Mouse (Mus musculus): ENCODE measurements around the gene Gm28635. TPM values are rescaled to one million over a fixed set of nuclear protein-coding genes. Genes with fewer than 3 reads are reported as not detected.

Gene Gm28635
- total and polyA plus RNA-seq, 2 experiments from 2014 or later: not detected

DNA sequence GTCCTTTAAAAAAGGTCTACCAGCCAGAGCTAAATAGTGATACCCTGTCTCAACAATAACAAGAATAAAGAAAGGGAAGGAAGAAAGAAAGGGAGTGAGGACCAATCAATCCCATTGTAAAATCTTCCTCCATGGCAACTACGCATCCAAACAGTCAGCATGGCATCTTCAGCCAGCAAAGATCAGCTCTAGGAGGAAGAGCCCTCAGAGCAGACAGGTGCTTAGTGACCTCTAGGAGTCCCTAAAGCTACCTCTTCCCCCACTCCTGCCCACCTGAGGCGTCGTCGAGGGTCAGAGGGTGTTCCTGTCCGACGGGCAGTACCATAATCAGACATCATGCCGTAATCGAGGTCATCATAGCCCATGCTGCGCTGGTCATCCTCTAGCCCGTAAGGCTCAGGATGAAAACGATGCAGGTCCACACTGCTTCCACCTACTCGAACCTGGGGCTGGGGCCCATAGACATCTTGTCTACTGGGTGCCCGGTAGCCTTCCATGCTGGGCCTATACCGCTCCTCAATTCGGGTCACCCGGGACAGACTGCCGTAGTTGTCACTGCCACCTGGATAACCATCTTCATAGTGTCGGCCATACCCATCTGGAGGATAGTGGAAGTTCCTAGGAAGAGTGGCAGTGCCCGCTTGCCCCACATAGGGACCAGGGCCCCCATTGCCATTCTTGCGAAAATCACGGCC, 58.0 kb downstream of the Gm28635 start:
- Histone ChIP-seq H3K9ac (replicated peaks; ENCODE audit: low read length) (no peak overlapping the region), H3K27ac (no peak overlapping the region), H3K4me1 (ENCODE audit: insufficient read depth, low read length) (no peaks in the 10 kb centered on the region), H3K27me3 (ENCODE audit: insufficient read depth, low read length) (no peaks in the 10 kb centered on the region), H3K4me3 (ENCODE audit: low read length) (no peak overlapping the region), H3K4me2 (ENCODE audit: low read depth, low read length) (no peak overlapping the region), H3K36me3 (ENCODE audit: insufficient read depth, low read length) (peaks cover 39% of the 10 kb centered on the region), H3K9me3 (ENCODE audit: low read length) (no peaks in the 10 kb centered on the region)
- no peak for TF ChIP-seq CTCF (IDR thresholded peaks at IDR 0.05; ENCODE audit: low read depth)
- DNase-seq (ENCODE audit: low spot score): no peak
- 97% methylated on average over 21 of the region's 21 CpGs for WGBS
- ATAC-seq: 0 out of 2 replicates have a peak, but pooled peaks have one; percentile 13

DNA sequence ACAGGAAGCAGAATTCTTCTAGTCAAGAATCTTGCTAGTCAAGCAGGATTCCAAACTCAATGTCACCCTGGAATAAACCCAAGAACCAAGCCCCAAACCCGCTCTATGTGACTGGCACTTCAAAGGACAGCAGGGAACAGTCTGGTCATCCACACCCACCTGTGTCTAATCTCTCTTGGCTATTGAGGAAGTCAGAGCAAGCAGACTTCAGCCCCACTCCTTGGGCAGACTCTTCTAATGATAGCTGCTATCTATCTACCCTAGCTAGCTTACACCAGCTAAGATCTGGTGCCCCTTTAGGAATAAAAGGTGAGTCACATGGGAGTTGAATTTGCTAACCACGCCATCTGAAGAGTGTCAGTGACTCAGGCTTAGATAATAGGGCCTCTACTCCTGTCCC, 58.9 kb downstream of the Gm28635 start:
- no peak overlapping the region for H3K4me2 ChIP-seq (ENCODE audit: low read depth, low read length)
- H3K9ac ChIP-seq (replicated peaks; ENCODE audit: low read length): no peak overlapping the region
- no peaks in the 10 kb centered on the region for H3K9me3 ChIP-seq (ENCODE audit: low read length)
- TF ChIP-seq CTCF (IDR thresholded peaks at IDR 0.05; ENCODE audit: low read depth): no peak
- H3K36me3 ChIP-seq (ENCODE audit: insufficient read depth, low read length): peaks cover 44% of the 10 kb centered on the region
- no peaks in the 10 kb centered on the region for H3K27me3 ChIP-seq (ENCODE audit: insufficient read depth, low read length)
- no peaks in the 10 kb centered on the region for H3K4me1 ChIP-seq (ENCODE audit: insufficient read depth, low read length)
- 73% methylated on average over 2 of the region's 2 CpGs for WGBS
- DNase-seq (ENCODE audit: low spot score) (no peak), ATAC-seq (no peak)
- no peak overlapping the region for H3K4me3 ChIP-seq (ENCODE audit: low read length)
- 0 out of 2 replicates have a peak overlapping the region, but pooled peaks have one; percentile 9 for H3K27ac ChIP-seq

DNA sequence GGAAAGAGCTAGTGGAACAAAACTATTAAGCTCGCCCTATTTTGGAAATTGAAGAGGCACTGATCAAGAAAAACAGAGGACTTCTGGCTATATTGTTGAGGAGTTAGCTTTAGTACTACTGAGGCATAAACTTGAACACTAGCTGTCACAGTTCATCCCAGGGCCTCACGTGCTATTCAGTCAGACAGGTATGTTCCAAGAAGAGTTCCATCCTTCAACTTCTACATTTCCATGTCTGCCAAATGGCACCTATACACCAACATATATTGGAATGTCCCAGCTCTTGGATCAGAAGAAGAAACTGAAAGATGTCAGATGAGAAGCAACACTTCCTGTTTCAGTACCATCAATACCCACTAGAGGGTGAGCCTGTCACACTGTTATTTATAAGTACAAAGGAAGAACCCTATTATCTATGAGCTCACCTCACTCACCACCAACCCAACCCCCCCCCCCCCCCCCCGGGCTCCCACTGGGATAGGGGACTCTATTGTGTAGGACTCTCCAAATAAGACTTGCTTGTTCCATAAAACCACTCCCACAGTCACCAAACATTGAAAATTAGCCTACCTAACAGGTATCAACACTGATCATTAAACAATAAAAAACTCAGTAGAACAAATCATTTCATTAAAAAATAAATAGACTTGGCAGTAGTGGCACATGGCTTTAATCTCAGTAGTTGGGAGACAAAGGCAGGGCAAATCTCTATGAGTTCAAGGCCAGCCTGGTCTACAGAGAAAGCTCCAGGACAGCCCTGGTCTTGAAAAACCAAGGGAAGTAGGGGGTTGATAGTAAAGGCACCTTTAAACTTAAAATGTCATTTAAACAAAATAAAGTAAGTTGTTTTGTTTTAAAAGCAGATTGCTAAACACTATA, 60.0 kb downstream of the Gm28635 start:
- Histone ChIP-seq H3K36me3 (ENCODE audit: insufficient read depth, low read length) (peaks cover 54% of the 10 kb centered on the region), H3K27ac (no peak overlapping the region), H3K4me2 (ENCODE audit: low read depth, low read length) (no peak overlapping the region), H3K27me3 (ENCODE audit: insufficient read depth, low read length) (no peaks in the 10 kb centered on the region), H3K4me1 (ENCODE audit: insufficient read depth, low read length) (no peaks in the 10 kb centered on the region), H3K9ac (replicated peaks; ENCODE audit: low read length) (no peak overlapping the region), H3K9me3 (ENCODE audit: low read length) (no peaks in the 10 kb centered on the region), H3K4me3 (ENCODE audit: low read length) (no peak overlapping the region)
- 67% methylated on average over 3 of the region's 3 CpGs for WGBS
- ATAC-seq: peak; percentile 90
- DNase-seq (ENCODE audit: low spot score): peak; percentile 78
- peak; percentile 83 for TF ChIP-seq CTCF (IDR thresholded peaks at IDR 0.05; ENCODE audit: low read depth)

GRCm38 (mm10) chr2:84612764-84613163, 65.1 kb downstream of the Gm28635 start:
- Histone ChIP-seq H3K4me3 (ENCODE audit: low read length) (no peak overlapping the region), H3K36me3 (ENCODE audit: insufficient read depth, low read length) (peaks cover 75% of the 10 kb centered on the region), H3K4me1 (ENCODE audit: insufficient read depth, low read length) (no peaks in the 10 kb centered on the region), H3K27ac (no peak overlapping the region), H3K9me3 (ENCODE audit: low read length) (no peaks in the 10 kb centered on the region), H3K27me3 (ENCODE audit: insufficient read depth, low read length) (no peaks in the 10 kb centered on the region), H3K9ac (replicated peaks; ENCODE audit: low read length) (no peak overlapping the region), H3K4me2 (ENCODE audit: low read depth, low read length) (no peak overlapping the region)
- no peak for ATAC-seq
- 95% methylated on average over 6 of the region's 6 CpGs for WGBS
- TF ChIP-seq CTCF (IDR thresholded peaks at IDR 0.05; ENCODE audit: low read depth): no peak
- DNase-seq (ENCODE audit: low spot score): no peak

GRCm38 (mm10) chr2:84607842-84608241, 70.0 kb downstream of the Gm28635 start:
- no peak overlapping the region for H3K4me3 ChIP-seq (ENCODE audit: low read length)
- H3K27me3 ChIP-seq (ENCODE audit: insufficient read depth, low read length): no peaks in the 10 kb centered on the region
- no peak overlapping the region for H3K9ac ChIP-seq (replicated peaks; ENCODE audit: low read length)
- peaks cover 73% of the 10 kb centered on the region for H3K36me3 ChIP-seq (ENCODE audit: insufficient read depth, low read length)
- WGBS: 90% methylated on average over 1 of the region's 1 CpGs
- H3K4me1 ChIP-seq (ENCODE audit: insufficient read depth, low read length): no peaks in the 10 kb centered on the region
- no peak for TF ChIP-seq CTCF (IDR thresholded peaks at IDR 0.05; ENCODE audit: low read depth)
- no peak for ATAC-seq
- H3K9me3 ChIP-seq (ENCODE audit: low read length): no peaks in the 10 kb centered on the region
- H3K27ac ChIP-seq: no peak overlapping the region
- DNase-seq (ENCODE audit: low spot score): no peak
- H3K4me2 ChIP-seq (ENCODE audit: low read depth, low read length): no peak overlapping the region

- 69% methylated on average over 2 of the region's 2 CpGs for WGBS
- H3K36me3 ChIP-seq (ENCODE audit: insufficient read depth, low read length): peaks cover 58% of the 10 kb centered on the region
These were observed 76.9 kb downstream of the Gm28635 start for GRCm38 (mm10) chr2:84600977-84601376.

More at GRCm38 (mm10) chr2:84600977-84601376, 76.9 kb downstream of the Gm28635 start:
- H3K4me1 ChIP-seq (ENCODE audit: insufficient read depth, low read length): no peaks in the 10 kb centered on the region
- H3K9ac ChIP-seq (replicated peaks; ENCODE audit: low read length): no peak overlapping the region
- no peak overlapping the region for H3K27ac ChIP-seq
- no peaks in the 10 kb centered on the region for H3K9me3 ChIP-seq (ENCODE audit: low read length)
- TF ChIP-seq CTCF (IDR thresholded peaks at IDR 0.05; ENCODE audit: low read depth): no peak
- no peaks in the 10 kb centered on the region for H3K27me3 ChIP-seq (ENCODE audit: insufficient read depth, low read length)
- DNase-seq (ENCODE audit: low spot score) (no peak), ATAC-seq (no peak)
- no peak overlapping the region for H3K4me2 ChIP-seq (ENCODE audit: low read depth, low read length)
- H3K4me3 ChIP-seq (ENCODE audit: low read length): no peak overlapping the region

Measured in hindbrain, postnatal 0 days (tissue).